Mouse (Mus musculus): Measurements from ENCODE around the gene Actb.

DNA sequence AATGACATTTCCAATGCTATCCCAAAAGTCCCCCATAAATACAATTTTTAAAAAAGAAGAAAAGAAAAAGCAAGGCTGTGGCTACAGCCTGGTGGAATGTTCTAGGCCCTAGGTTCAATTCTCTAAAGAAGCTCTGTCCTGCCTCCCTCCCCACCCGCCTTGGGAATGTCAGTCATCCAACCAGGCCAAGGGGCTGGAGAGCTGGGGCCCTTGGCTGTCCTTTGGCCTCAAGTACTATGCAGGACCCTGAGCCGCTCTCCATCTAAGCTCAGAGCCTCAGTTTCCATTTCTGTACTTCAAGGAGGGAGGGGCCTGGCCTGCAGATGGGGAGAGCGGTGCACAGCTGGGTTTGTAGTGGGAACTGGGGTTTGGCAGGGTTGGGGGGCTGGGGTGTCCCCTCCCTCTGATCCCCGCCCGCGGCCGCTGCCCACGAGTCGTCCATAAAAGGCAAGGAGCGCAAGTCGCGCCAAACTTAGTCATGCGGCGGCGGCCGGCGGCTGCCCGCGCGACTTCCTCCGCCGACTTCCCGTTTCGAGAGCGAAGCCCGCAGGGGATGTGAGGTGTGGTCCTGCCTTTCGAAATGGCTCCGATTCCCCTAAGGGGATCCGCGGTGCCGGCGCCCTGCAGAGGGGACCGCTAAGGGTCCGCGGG, 22.3 kb upstream of the Actb start:
- TF ChIP-seq POLR2A (IDR thresholded peaks at IDR 0.05; ENCODE audit: insufficient read depth, low read length), result no peak
- no peak for TF ChIP-seq CTCF (IDR thresholded peaks at IDR 0.05; ENCODE audit: low read depth, low read length)
